Mouse (Mus musculus) cerebellum, adult 2 months (tissue): ENCODE measurements around the gene Map2k5.

Experiments used
- CTCF ChIP-seq: fragments of 200-500 bp; IDR thresholded peaks from 2 replicates; pipeline ENCODE4 v1.5.1; 2011; ENCODE audit warnings: low read depth, mild to moderate bottlenecking, control low read depth, low read length, moderate library complexity, borderline replicate concordance; ENCODE audit not compliant: insufficient read depth
- POLR2A ChIP-seq: fragments of 200-500 bp; IDR thresholded peaks from 2 replicates; pipeline ENCODE4 v1.6.1; 2011; ENCODE audit warnings: low read length, control low read depth, borderline replicate concordance; ENCODE audit not compliant: insufficient read depth

- TF ChIP-seq POLR2A (no peak), CTCF (no peak)
Measured at GRCm38 (mm10) chr9:63219851-63220250, 157.9 kb downstream of the Map2k5 start.
